Mouse (Mus musculus) liver, adult (tissue): ENCODE measurements around the gene Stx8.

ENCODE experiments used
- GATA4 ChIP-seq: IDR thresholded peaks from 2 replicates; pipeline ENCODE4 v1.6.1; 2014; ENCODE audit warnings: mild to moderate bottlenecking, low read length; ENCODE audit not compliant: insufficient replicate concordance

Stx8 gene

DNA sequence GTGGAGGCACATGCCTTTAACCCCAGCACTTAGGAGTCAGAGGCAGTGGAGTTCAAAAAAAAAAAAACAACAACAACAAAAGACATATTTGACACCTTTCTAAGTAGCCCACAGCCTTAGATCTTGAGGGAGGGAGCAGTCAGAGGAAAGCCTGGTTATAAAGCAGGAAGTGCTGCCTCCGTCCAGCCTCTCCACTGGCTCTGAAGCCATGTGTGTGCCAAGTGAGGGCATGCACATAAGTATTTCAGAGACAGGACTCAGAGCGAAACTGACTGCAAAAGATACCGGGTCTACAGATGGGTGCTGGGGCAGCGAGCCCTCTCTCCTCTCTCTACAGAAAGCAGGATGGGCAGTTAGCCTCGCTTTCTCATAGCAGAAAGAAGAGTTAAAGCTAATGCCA is 238.4 kb downstream of the Stx8 start:
- TF ChIP-seq GATA4 = no peak

GRCm38 (mm10) chr11:68205572-68206229 is 239.7 kb downstream of the Stx8 start:
- no peak for TF ChIP-seq GATA4

- no peak for TF ChIP-seq GATA4
These were observed 242.0 kb downstream of the Stx8 start for GRCm38 (mm10) chr11:68208023-68208422.

DNA sequence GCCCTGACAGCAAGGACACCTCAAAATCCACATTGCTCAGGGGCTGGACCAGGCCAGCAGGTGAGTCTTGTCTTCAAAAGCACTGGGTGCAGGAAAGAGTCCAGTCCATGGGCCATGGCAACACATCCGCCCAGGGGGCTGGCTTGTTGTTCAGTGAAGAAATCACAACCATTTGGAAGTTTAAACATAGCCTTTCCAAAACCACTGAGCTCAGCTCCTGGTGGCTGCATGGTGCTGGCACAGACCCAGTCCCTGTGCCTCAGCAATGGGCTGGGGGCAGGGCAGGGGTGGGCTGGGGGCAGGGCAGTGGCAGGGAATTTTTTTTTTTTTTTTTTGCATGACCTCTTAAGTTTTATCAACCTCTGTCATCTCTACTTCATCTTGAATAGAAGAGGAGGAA is 242.6 kb downstream of the Stx8 start:
- TF ChIP-seq GATA4 = no peak

DNA sequence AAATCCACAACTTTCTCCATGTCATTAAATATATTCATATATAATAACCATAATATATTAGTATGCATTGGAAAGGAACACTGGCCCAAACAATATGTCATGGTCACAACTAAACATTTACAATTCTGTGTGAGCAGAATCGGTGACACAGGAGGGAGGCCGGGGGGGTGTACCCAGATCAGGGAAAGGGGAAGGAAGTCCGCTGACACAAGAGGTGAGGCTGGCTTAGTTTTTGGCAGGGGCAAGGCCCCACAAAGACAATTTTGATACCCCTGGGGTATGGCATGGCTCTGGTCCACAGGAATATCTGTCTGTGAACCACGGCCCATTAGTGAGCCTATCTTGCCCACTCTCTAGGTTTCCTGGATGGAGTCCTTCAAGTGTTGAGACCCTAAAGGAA is 243.5 kb downstream of the Stx8 start:
- TF ChIP-seq GATA4 = no peak

GRCm38 (mm10) chr11:68210714-68211113 is 244.7 kb downstream of the Stx8 start:
- no peak for TF ChIP-seq GATA4

DNA sequence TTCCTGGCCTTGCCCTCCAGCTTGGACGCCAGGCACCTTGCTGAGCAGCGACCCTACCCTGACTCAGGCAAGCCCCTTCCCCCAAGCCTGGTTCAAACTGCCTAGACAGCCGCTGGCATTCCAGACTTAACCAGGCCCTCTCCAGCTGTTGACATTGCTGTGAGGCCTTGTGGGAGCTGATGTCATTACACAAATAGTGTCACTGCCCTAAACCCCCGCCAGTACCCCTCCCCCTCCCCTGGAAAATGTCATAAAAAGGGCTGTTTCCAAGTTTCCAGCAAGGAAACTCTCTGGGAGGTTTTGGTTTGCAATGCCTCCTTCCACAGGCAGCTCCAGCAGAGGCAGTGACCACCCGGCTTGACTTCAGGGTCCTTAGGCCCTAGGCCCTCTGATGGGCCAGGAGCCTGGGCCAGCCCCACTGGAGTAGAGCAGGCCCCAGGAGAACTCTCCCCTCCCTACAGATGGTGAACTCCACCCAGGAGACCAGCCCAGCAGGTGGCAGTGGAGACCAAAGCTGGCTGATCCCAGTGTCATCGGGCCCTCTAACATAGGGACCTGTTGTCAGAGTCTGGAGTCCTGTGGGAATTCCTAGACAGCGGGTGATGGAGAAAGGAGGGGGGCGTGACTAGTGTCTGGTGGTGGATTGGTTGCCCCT is 246.1 kb downstream of the Stx8 start:
- TF ChIP-seq GATA4 = no peak

DNA sequence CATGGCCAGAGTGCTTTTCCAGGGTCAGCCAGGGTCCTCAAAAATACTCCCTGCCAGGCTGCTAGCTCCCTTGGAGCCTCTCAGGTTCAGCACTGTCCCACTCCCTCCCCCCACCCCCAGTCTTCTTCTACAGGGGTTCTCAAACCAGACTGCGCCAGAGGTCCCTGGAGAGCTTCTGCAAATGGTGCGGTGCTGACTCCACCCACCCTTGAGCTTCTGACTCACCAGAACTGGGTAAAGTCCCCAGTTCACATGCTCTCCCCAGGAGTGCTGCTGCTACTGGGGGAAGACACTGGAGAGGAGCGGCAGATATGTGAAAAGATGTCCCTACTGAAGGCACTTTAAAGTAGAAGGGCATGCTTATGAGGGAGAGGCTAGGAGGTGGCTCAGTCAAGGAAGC is 247.9 kb downstream of the Stx8 start:
- no peak for TF ChIP-seq GATA4

GRCm38 (mm10) chr11:68214496-68215205 is 248.7 kb downstream of the Stx8 start:
- TF ChIP-seq GATA4 = no peak

GRCm38 (mm10) chr11:68215206-68215912 is 249.4 kb downstream of the Stx8 start:
- TF ChIP-seq GATA4 = no peak

GRCm38 (mm10) chr11:68216041-68216440 is 250.0 kb downstream of the Stx8 start:
- TF ChIP-seq GATA4 = no peak

GRCm38 (mm10) chr11:68220733-68221132 is 254.7 kb downstream of the Stx8 start:
- no peak for TF ChIP-seq GATA4

- no peak for TF ChIP-seq GATA4
These were observed 256.2 kb downstream of the Stx8 start for GRCm38 (mm10) chr11:68222209-68222608.

- no peak for TF ChIP-seq GATA4
These were observed 257.1 kb downstream of the Stx8 start for GRCm38 (mm10) chr11:68223143-68223542.

DNA sequence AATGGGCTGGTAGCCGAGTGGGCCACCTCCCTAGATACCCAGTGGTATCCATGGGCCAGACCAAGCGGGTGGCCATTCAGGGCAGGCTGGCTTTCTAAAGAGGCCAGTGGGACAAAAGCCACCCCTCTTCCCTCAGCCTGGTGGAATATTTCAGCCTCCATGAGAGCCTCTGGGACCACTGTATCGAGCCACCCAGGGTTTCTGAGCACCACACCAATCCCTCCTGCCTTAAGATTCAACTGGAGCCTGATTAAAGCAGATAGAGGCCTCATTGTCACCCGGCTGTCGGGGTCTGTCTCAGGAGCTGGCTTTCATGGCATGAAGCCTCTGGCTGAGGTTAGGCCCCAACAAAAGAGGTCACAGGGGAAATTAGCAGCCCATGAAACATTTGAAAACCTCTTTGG is 260.7 kb downstream of the Stx8 start:
- TF ChIP-seq GATA4 = no peak

- no peak for TF ChIP-seq GATA4
These were observed 261.8 kb downstream of the Stx8 start for GRCm38 (mm10) chr11:68227837-68228236.
